ENCODE assay signal across 8 mouse cellular contexts in genomic region chr7:16728596-16729348, GRCm38 (mm10). TPM values are rescaled to one million over a fixed set of nuclear protein-coding genes. Genes with fewer than 3 reads are reported as not detected.
DNase-seq lines count a peak whose midpoint lies in the region; ATAC-seq lines count a peak whose summit lies in the region.

No protein-coding gene starts in this region.

- H3K4me1 ChIP-seq in embryonic facial prominence, embryonic 13.5 days = peaks cover 12% of the 10 kb centered on the region
- peaks cover 17% of the 10 kb centered on the region for H3K4me1 ChIP-seq in heart, embryonic 12.5 days (replicated peaks)
- peaks cover 28% of the 10 kb centered on the region for H3K4me1 ChIP-seq in kidney, embryonic 15.5 days
- H3K4me1 ChIP-seq in neural tube, embryonic 15.5 days = peaks cover 15% of the 10 kb centered on the region

- no peak overlapping the region for H3K27ac ChIP-seq in embryonic facial prominence, embryonic 13.5 days
- H3K27ac ChIP-seq in heart, embryonic 12.5 days (ENCODE audit: poor library complexity, severe bottlenecking) = peak overlapping the region; percentile 26; the same call in 1 of the 2 replicates
- H3K27ac ChIP-seq in kidney, embryonic 15.5 days = peak overlapping the region; percentile 48; the same call in 1 of the 2 replicates
- H3K27ac ChIP-seq in neural tube, embryonic 15.5 days (replicated peaks) = no peak overlapping the region

- H3K9ac ChIP-seq in embryonic facial prominence, embryonic 13.5 days = 0 out of 2 replicates have a peak overlapping the region, but pooled peaks have one; percentile 46
- 0 out of 2 replicates have a peak overlapping the region, but pooled peaks have one; percentile 19 for H3K9ac ChIP-seq in heart, embryonic 12.5 days
- no peak overlapping the region for H3K9ac ChIP-seq in kidney, embryonic 15.5 days
- H3K9ac ChIP-seq in neural tube, embryonic 15.5 days (replicated peaks) = 0 out of 2 replicates have a peak overlapping the region, but pooled peaks have one; percentile 28

- peak; percentile 76 for DNase-seq in CD4-positive helper T cell, adult 2 months (ENCODE audit: low read depth, low spot score)
- DNase-seq in adrenal gland, adult 2 months = peak; percentile 61
- DNase-seq in lung, adult 18-20 months = peak; percentile 51 to 70
- peak; percentile 26 to 30 for DNase-seq in thymus, adult 18-20 months

- ATAC-seq in embryonic facial prominence, embryonic 13.5 days (ENCODE audit: insufficient number of reproducible peaks, insufficient read depth, low FRiP score, low TSS enrichment, low read depth) = no peak
- ATAC-seq in heart, embryonic 12.5 days (ENCODE audit: insufficient number of reproducible peaks, low FRiP score) = peak; percentile 52; the same call in 1 of the 2 replicates
- peak; percentile 54 for ATAC-seq in kidney, embryonic 15.5 days (replicated peaks; ENCODE audit: low FRiP score)
- peak; percentile 58; the same call in 1 of the 2 replicates for ATAC-seq in neural tube, embryonic 15.5 days (ENCODE audit: low FRiP score)

- H3K9me3 ChIP-seq in embryonic facial prominence, embryonic 13.5 days = no peaks in the 10 kb centered on the region
- H3K9me3 ChIP-seq in heart, embryonic 12.5 days (replicated peaks) = no peaks in the 10 kb centered on the region
- H3K9me3 ChIP-seq in kidney, embryonic 15.5 days (replicated peaks) = no peaks in the 10 kb centered on the region
- no peaks in the 10 kb centered on the region for H3K9me3 ChIP-seq in neural tube, embryonic 15.5 days (replicated peaks)

- no peaks in the 10 kb centered on the region for H3K36me3 ChIP-seq in embryonic facial prominence, embryonic 13.5 days
- H3K36me3 ChIP-seq in heart, embryonic 12.5 days = no peaks in the 10 kb centered on the region
- no peaks in the 10 kb centered on the region for H3K36me3 ChIP-seq in kidney, embryonic 15.5 days
- H3K36me3 ChIP-seq in neural tube, embryonic 15.5 days = no peaks in the 10 kb centered on the region

- 0 out of 2 replicates have a peak overlapping the region, but pooled peaks have one; percentile 6 for H3K4me3 ChIP-seq in embryonic facial prominence, embryonic 13.5 days
- 0 out of 2 replicates have a peak overlapping the region, but pooled peaks have one; percentile 10 for H3K4me3 ChIP-seq in heart, embryonic 12.5 days
- peak overlapping the region; percentile 22; the same call in 1 of the 2 replicates for H3K4me3 ChIP-seq in kidney, embryonic 15.5 days (replicated peaks)
- peak overlapping the region; percentile 27 for H3K4me3 ChIP-seq in neural tube, embryonic 15.5 days (replicated peaks)

- peak overlapping the region; percentile 46 for H3K4me2 ChIP-seq in embryonic facial prominence, embryonic 13.5 days
- H3K4me2 ChIP-seq in heart, embryonic 12.5 days = peak overlapping the region; percentile 46
- peak overlapping the region; percentile 50 for H3K4me2 ChIP-seq in kidney, embryonic 15.5 days
- H3K4me2 ChIP-seq in neural tube, embryonic 15.5 days = peak overlapping the region; percentile 48

- 28% methylated on average over 14 of the region's 14 CpGs for WGBS in embryonic facial prominence, embryonic 13.5 days
- 21% methylated on average over 14 of the region's 14 CpGs for WGBS in heart, embryonic 12.5 days
- WGBS in kidney, embryonic 15.5 days = 25% methylated on average over 14 of the region's 14 CpGs
- WGBS in neural tube, embryonic 15.5 days = 27% methylated on average over 14 of the region's 14 CpGs

- H3K27me3 ChIP-seq in embryonic facial prominence, embryonic 13.5 days = no peaks in the 10 kb centered on the region
- H3K27me3 ChIP-seq in heart, embryonic 12.5 days (replicated peaks) = no peaks in the 10 kb centered on the region
- H3K27me3 ChIP-seq in kidney, embryonic 15.5 days = no peaks in the 10 kb centered on the region
- no peaks in the 10 kb centered on the region for H3K27me3 ChIP-seq in neural tube, embryonic 15.5 days (replicated peaks)

RNA-seq across cellular contexts. Expression of gene Ceacam9, which starts 7.0 kb away (rescaled TPM):
- not detected for total RNA-seq in adrenal gland, adult 2 months (2021)
- polyA plus RNA-seq in adrenal gland, adult 2 months (2012; rRNA removed) = not detected in 2 replicates
- not detected in 2 replicates for polyA plus RNA-seq in embryonic facial prominence, embryonic 13.5 days (2015; fragmentation: Nextera tagmentation; extraction: Ambion mirVana)
- not detected in 2 replicates for polyA plus RNA-seq in heart, embryonic 12.5 days (2016; fragmentation: Nextera tagmentation; extraction: Ambion mirVana)
- not detected in 2 replicates for polyA plus RNA-seq in kidney, embryonic 15.5 days (2015; fragmentation: Nextera tagmentation; extraction: Ambion mirVana)
- polyA plus RNA-seq in neural tube, embryonic 15.5 days (2015; fragmentation: Nextera tagmentation; extraction: Ambion mirVana) = 0.17 and 0.50 TPM in 2 replicates

RNA-seq across cellular contexts. Expression of gene Ap2s1, which starts 9.4 kb away (rescaled TPM):
- total RNA-seq in adrenal gland, adult 2 months (2021) = 100 to 1,000 TPM; 138 to 139 TPM
- polyA plus RNA-seq in adrenal gland, adult 2 months (2012; rRNA removed) = 331 and 352 TPM in 2 replicates
- polyA plus RNA-seq in embryonic facial prominence, embryonic 13.5 days (2015; fragmentation: Nextera tagmentation; extraction: Ambion mirVana) = 272 and 278 TPM in 2 replicates
- 208 and 210 TPM in 2 replicates for polyA plus RNA-seq in heart, embryonic 12.5 days (2016; fragmentation: Nextera tagmentation; extraction: Ambion mirVana)
- 255 and 262 TPM in 2 replicates for polyA plus RNA-seq in kidney, embryonic 15.5 days (2015; fragmentation: Nextera tagmentation; extraction: Ambion mirVana)
- polyA plus RNA-seq in neural tube, embryonic 15.5 days (2015; fragmentation: Nextera tagmentation; extraction: Ambion mirVana) = 412 and 431 TPM in 2 replicates

RNA-seq across cellular contexts. Expression of gene Slc1a5, which starts 52.4 kb away (rescaled TPM):
- 100 to 1,000 TPM; 144 to 291 TPM for total RNA-seq in adrenal gland, adult 2 months (2021)
- polyA plus RNA-seq in adrenal gland, adult 2 months (2012; rRNA removed) = 220 and 344 TPM in 2 replicates
- 28.2 and 29.1 TPM in 2 replicates for polyA plus RNA-seq in embryonic facial prominence, embryonic 13.5 days (2015; fragmentation: Nextera tagmentation; extraction: Ambion mirVana)
- polyA plus RNA-seq in heart, embryonic 12.5 days (2016; fragmentation: Nextera tagmentation; extraction: Ambion mirVana) = 50.8 and 52.0 TPM in 2 replicates
- 46.9 and 48.6 TPM in 2 replicates for polyA plus RNA-seq in kidney, embryonic 15.5 days (2015; fragmentation: Nextera tagmentation; extraction: Ambion mirVana)
- 8.7 and 20.5 TPM in 2 replicates for polyA plus RNA-seq in neural tube, embryonic 15.5 days (2015; fragmentation: Nextera tagmentation; extraction: Ambion mirVana)

RNA-seq across cellular contexts. Expression of gene Ceacam15, which starts 53.3 kb away (rescaled TPM):
- total RNA-seq in adrenal gland, adult 2 months (2021) = not detected
- not detected in 2 replicates for polyA plus RNA-seq in adrenal gland, adult 2 months (2012; rRNA removed)
- not detected in 2 replicates for polyA plus RNA-seq in embryonic facial prominence, embryonic 13.5 days (2015; fragmentation: Nextera tagmentation; extraction: Ambion mirVana)
- 0.45 TPM in 2 replicates for polyA plus RNA-seq in heart, embryonic 12.5 days (2016; fragmentation: Nextera tagmentation; extraction: Ambion mirVana)
- polyA plus RNA-seq in kidney, embryonic 15.5 days (2015; fragmentation: Nextera tagmentation; extraction: Ambion mirVana) = not detected in 2 replicates
- polyA plus RNA-seq in neural tube, embryonic 15.5 days (2015; fragmentation: Nextera tagmentation; extraction: Ambion mirVana) = 0.13 TPM in 1 of 2 replicates, not detected in the other

Comparison
In these comparisons a context has a peak if more than half of its experiments do, and no peak if none do; other contexts are left out.
1. H3K27ac ChIP-seq: peak in heart, embryonic 12.5 days (single experiment) and kidney, embryonic 15.5 days (single experiment); none in embryonic facial prominence, embryonic 13.5 days (single experiment) and neural tube, embryonic 15.5 days (single experiment).
2. Peak in every context shown above with its lines, with median percentiles within 50 percentile points of each other: DNase-seq, H3K4me2 ChIP-seq and H3K4me3 ChIP-seq.